Mouse (Mus musculus) left cerebral cortex, postnatal 36 days (tissue): ENCODE results near the gene Otos. TPM values are rescaled to one million over a fixed set of nuclear protein-coding genes. Genes with fewer than 3 reads are reported as not detected.

ENCODE experiments used
- DNase-seq, 2 experiments: peaks; one replicate each; pipeline ENCODE4 v3.0.0; 2021 to 2022; ENCODE audit warnings: low spot score in 2 of 2, mixed read lengths in 1 of 2
- intact Hi-C: fragments of 180-260 bp; cut with DNase I; formaldehyde crosslinking; loops from one replicate; pipeline ENCODE4 v1.15.1; 2025
- total RNA-seq, 2 experiments: library from RNA; stranded (reverse); gene quantifications; 2 replicates each; pipeline ENCODE4 v1.2.3; 2021

The Otos gene
- total RNA-seq, 2 experiments from 2014 or later = not detected

- intact Hi-C loops = loop anchor here (2.0 kb wide), 2 partner anchors 33 to 187 kb away; no protein-coding TSS in a partner anchor
- DNase-seq = no peak
Observed at GRCm38 (mm10) chr1:92648197-92648596, 444 bp downstream of the Otos start.

DNA sequence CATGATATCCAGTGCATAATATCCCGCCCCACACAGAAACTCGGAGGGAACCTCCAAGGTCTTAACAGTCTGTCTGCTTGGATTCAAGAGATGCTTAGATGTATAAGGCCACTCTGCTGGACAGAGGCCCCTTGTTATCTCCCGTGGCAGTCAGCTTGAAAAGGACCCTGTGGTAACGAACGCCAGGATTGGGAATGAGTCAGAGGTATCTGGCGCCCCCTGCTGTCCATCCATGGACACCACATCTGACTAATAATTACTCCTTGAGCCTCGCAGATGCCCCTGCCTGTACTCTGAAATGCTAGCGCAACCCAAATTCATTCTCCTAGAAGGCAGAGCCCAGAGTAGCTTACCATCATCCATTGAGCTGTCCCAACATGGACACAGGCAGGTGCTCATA is 889 bp downstream of the Otos start:
- DNase-seq = peak; percentile 53 to 69
- intact Hi-C loops = loop anchor here (2.0 kb wide), 2 partner anchors 33 to 187 kb away; no protein-coding TSS in a partner anchor

- intact Hi-C loops = no loop called here
- DNase-seq = no peak
Observed at GRCm38 (mm10) chr1:92647026-92647425, 1.6 kb downstream of the Otos start.

DNA sequence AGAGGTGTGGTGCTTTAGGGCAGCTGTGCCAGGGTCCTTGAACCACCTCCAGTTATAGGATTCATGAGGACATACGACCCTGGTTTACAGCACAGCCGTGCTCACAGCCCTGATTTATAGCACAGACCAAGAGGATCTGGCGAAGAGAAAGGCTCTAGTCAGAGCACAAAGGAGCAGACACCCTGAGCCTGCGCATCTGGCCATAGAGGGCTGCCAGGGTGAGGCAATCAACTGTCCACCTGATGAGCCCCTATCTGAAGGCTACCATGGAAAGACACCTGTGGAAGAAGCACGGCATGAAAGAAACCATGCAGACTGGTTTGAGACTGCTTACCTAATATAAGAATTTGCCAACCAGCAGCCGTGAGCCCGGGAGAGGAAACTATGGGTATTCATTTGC is 2.0 kb downstream of the Otos start:
- intact Hi-C loops = no loop called here
- DNase-seq = no peak

- intact Hi-C loops = no loop called here
- no peak for DNase-seq
Observed at GRCm38 (mm10) chr1:92646111-92646510, 2.5 kb downstream of the Otos start.

GRCm38 (mm10) chr1:92644916-92645315 is 3.7 kb downstream of the Otos start:
- DNase-seq = no peak
- intact Hi-C loops = no loop called here

- DNase-seq = no peak
Observed at GRCm38 (mm10) chr1:92643691-92644090, 5.0 kb downstream of the Otos start.

DNA sequence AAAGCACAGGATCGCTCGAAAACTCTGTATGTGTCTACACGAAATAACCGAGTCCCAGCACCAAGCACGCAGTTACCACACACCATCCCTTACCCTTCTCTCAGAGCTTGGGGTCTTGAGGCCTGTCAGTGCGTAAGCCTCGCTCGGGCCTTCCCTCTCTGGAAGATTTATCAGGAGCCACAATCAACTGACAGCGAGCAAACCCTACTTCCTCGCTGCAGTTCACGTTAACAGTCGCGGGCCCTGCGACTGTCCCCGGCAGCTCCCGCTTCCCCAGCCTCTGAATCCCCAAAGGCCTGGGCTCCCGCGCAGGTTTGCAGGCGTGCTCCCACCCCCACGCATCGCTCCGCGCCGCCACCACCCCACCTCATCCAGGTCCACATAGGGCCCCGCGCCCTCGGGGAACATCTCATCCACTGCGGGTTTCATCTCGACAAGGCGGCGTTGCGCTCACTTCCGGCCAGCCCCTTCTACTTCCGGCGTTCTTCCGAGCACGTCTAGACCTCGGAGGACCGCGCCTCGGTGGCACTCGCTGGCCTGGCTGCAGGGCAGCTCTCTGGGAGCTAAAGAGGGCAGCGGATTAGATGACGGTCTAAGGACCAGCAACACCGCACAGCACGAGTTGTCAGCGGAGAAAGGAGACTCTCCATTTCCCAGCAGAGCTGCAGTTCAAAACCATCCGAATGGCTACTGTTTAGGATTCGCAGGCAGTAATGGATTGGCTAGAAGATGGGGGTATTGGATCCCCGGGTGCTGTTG is 6.9 kb downstream of the Otos start, which contains the start of gene Cops9:
Gene Cops9, minus strand, starts transcription at position 472 of the 759 bp plus-strand sequence.
- intact Hi-C loops = no loop called here
- DNase-seq = peak; percentile 91 to 92

More at GRCm38 (mm10) chr1:92643691-92644090, 5.0 kb downstream of the Otos start:
- intact Hi-C loops = no loop called here

DNA sequence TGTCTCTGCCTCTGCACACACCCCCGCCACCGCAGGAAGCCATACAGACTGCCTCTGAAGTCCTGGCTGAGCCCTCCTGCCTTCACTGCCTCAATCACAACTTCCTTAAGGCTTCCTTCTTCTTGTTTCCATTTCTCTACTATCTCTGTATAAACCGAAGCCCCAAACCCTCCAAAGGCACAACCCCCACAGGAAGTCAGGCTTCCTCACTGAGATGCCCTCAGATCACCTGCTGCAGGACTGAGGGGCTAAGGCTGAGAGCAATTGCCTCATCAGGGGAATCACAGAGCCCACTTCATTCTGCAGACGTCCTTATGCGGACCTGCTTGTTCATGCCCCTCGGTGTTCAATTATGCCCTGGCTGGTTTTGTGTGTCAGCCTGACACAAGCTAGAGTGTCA is 8.2 kb downstream of the Otos start:
- no peak for DNase-seq
- intact Hi-C loops = no loop called here

DNA sequence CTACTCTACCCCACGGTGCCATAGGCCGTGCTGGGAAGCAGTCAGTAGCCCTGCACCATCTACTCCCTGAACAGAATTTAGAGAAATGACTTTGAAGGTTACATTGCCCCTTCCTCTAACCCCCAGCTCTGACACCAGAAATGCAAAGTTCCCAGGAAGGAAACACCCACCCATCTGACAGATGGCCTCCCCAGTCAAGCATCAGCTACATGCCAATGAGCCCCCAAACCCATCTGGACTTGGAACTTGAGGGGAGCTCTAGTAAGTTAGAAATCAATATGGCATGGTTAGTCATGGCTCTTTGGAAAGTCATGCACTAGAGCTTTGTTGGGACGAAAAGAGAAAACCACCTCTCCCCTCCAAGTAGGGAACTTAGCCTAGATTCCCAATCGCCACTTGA is 9.9 kb downstream of the Otos start:
- intact Hi-C loops = no loop called here
- no peak for DNase-seq

DNA sequence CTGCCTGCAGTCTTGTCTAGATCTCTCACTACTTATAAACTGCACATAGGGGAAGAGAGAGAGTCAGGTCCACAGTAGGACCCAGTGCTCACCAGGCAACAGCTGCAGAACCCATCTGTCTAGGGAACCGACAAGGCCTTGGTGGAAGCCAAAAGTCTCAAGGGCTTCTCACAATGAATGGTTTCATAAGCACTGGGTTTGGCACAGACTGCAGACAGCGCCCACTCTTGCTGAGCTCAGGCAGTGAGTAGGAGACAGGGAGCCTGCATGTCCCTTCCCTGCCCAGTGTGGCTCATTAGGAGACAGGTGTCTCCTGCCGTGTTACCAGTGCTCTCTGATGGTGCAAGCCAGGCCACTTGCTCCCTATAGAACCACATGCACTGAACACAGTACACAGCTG is 10.5 kb downstream of the Otos start:
- intact Hi-C loops = no loop called here
- DNase-seq = peak; percentile 63 to 71

DNA sequence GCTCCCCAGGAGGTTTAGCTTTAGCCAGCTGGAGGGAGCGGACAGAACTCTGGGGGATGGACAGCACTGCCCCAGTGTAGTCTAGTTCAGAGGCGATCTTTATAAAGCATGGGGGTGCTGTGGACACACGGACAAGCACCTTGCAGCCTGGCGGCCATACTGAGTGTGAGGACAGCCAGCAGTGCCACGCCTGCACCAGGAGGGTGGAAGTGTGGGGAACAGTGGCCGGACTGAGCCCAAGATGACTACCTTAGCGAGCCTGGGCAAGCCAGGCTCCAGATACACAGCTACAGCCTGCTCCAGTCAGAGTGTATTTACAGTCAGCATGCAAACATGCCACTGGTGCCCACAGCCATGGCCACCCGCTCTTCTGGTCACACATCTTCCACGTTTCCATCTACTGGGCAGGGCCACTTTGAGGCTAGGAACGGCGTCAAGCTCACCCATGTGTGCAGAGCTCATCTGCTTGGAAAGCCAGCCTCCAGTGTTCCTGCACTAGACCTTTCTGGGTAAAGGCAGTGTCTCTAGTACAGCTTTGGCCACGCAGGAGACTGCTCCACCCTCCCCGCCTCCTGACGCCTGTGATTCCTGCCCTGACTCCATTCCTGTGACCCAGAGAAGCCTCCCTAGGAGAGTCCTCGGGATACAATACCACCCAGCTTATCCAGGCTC is 11.0 kb downstream of the Otos start:
- DNase-seq = peak in 1 of 2 experiments; percentile 32
- intact Hi-C loops = no loop called here

DNA sequence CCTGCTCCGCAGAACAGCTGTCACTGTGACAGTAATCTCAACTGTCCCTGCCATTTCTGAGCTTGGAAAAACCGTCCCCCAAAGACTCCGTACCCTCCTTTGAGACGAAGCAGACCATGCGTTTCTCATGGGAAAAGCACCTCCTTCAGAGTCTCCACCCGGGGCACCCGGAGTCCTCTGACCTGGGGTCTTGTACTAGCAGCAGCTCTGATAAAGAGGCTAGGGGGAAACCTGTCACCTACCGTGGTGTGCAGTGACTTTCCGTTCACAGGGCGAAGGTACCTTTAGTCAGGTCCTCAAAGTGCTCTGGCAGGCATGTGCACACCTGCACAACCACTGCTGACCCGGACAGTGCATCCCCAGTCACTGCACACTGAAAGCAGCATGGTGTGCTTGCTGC is 12.0 kb downstream of the Otos start:
- intact Hi-C loops = no loop called here
- DNase-seq = no peak

GRCm38 (mm10) chr1:92636015-92636414 is 12.6 kb downstream of the Otos start:
- intact Hi-C loops = no loop called here
- DNase-seq = no peak

DNA sequence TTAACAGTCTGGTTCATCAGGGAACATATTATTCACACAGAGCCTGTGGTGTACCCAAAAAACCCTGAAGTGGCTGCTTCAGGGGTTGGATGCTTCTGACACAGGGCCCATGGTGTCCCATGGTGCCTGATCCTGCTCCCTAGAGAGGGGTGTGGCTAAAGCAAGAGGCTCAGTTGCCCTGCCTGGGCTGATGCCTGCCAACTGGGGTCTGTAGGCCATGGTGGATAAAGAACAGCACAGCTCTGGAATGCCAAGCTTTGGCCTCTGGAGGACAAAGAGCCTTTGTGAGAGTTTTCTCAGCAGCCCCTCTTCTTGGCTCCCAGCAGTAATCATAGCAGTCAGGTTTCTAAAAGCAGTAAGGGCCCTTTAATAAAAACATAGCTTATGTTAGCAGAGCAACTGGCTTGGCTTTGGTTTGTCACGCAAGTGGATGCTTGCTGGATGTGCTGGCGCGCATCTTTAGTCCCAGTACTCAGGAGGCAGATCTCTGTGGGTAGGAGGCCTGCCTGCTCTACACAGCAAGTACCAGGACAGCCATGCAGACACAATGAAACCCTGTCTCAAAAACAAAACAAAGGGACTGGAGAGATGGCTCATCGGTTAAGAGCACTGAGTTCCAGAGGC is 13.6 kb downstream of the Otos start:
- DNase-seq = no peak

DNA sequence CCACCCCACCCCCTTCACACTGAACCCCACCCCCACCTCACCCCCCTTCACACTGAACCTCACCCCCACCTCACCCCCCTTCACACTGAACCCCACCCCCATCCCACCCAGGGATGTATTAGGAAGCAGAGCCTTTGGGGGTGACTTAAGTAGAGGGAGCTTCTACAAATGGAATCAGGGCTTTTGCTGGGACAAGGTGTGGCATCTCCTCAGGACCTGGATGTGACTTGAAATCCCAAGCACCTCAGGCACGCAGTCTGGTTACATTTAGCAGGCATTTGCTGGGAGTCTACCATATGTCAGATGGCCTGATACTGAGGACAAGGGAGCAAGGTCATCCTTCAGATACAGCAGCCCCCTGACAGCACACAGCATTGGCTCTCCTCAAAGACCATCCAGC is 14.1 kb downstream of the Otos start:
- no peak for DNase-seq
- intact Hi-C loops = no loop called here

More for the DNA sequence above, 13.6 kb downstream of the Otos start:
- intact Hi-C loops = no loop called here

DNA sequence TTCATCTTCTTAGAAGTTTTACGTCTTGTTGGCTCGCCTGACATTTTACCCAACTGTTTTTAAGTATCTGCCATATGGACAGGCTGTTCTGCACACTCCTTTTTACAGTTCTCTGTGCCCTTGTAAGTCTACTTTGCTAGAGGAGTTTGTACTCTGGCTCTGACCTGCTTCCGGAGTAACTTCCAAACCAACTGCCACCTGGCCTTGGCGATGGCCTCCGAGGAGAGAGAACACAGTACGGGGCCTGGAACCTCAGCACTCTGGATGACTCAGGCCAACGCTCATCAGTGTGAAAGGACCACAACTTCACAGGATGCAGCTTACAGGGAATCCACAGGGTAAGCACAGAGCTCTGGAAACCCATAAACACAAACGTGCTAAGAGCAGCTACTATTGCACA is 14.9 kb downstream of the Otos start:
- intact Hi-C loops = no loop called here
- no peak for DNase-seq

- DNase-seq = no peak
- intact Hi-C loops = no loop called here
Observed at GRCm38 (mm10) chr1:92632948-92633347, 15.7 kb downstream of the Otos start.

DNA sequence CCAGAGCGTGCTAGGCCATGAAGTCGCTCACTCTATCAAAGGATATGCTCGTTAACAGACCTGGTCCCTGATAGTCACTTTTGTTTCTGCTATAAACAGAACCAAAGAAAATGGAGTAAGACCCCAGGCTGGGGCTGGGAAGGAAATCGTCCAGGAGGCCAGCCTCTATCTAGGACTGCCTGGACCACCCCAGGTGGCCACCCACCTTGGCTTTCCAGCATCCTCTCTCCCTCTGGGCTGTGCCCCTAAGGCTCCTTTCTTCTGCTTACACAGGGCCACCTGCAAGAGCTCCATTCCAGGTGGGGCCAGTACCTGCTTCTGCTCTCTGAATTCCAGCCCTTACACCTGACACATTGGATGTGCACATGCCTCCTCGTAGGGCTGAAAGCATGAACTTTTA is 16.4 kb downstream of the Otos start:
- no peak for DNase-seq
- intact Hi-C loops = no loop called here

DNA sequence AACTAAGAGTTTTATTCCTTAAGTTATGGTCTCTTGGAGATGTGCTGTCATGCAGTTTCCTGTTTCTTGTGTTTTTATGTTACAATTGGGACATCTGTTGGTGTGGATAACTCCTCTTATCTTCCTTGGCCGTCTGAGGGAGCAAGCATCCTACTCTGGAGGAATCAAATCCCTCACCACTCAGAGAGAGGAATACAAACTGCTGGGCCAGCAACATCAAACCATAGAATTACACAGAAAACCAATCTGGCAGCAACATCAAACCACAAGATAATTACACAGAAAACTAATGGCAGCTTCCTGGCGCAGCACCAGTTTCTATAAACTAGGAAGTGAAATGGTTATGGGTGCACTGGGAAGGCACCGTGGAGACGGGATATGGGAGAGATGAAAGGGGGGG is 20.4 kb downstream of the Otos start:
- DNase-seq = no peak
- intact Hi-C loops = no loop called here

DNA sequence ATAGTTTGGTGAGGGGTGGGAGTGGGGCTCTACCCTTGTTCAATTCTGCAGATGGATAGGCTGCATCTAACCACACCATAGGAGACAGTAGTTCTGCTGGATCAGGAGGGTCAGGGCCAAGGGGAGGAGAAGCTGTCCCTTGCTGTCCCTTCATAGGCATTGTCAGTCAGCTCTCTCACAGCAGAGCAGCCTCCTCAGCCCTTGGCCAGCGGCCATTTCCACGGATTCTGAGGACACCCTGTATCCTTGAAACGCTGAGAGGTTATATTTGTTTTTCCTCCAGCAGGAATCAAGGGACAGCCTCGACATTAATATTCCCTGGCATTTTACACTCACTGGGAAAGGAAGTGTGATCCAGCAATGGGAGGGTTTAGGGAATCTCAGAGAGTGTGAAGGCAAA is 30.3 kb downstream of the Otos start:
- DNase-seq = no peak
- intact Hi-C loops = no loop called here
